Mouse (Mus musculus): ENCODE results near the gene Itgb6. TPM values are rescaled to one million over a fixed set of nuclear protein-coding genes. Genes with fewer than 3 reads are reported as not detected.

Gene Itgb6
- polyA plus RNA-seq, 1 experiment from 2014 or later, result 1.9 TPM

GRCm38 (mm10) chr2:60642606-60643005, 79.8 kb downstream of the Itgb6 start:
- Histone ChIP-seq H3K4me1 (replicated peaks) (peaks cover 1% of the 10 kb centered on the region), H3K4me3 (replicated peaks) (no peak overlapping the region), H3K9me3 (no peaks in the 10 kb centered on the region), H3K9ac (replicated peaks) (no peak overlapping the region), H3K36me3 (no peaks in the 10 kb centered on the region), H3K27ac (no peak overlapping the region), H3K4me2 (no peak overlapping the region), H3K27me3 (no peaks in the 10 kb centered on the region)
- no peak for ATAC-seq (ENCODE audit: insufficient number of reproducible peaks, insufficient read depth, low FRiP score, low TSS enrichment, low read depth)
- 90% methylated on average over 7 of the region's 7 CpGs for WGBS

DNA sequence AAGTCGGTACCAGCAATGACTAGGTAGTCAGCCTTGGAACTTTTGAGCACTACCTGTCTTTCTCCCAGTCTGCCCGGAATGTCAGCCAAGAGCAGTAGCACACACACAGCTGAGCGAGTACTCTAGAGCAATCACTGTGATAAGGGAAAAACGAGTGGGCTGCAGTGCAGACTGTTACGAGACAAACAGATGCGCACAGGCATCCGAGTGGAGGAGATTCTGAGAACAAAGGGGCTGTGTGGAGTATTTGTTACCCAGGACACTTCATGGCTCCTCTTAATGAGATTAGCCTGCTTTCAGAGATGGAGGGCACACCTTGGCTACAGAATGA, 82.1 kb downstream of the Itgb6 start:
- 60% methylated on average over 7 of the region's 7 CpGs for WGBS
- no peak overlapping the region for H3K27ac ChIP-seq
- no peak overlapping the region for H3K9ac ChIP-seq (replicated peaks)
- no peak for ATAC-seq (ENCODE audit: insufficient number of reproducible peaks, insufficient read depth, low FRiP score, low TSS enrichment, low read depth)
- H3K4me3 ChIP-seq (replicated peaks), result no peak overlapping the region
- H3K4me1 ChIP-seq (replicated peaks), result peaks cover 4% of the 10 kb centered on the region; the same call in 1 of the 2 replicates
- no peaks in the 10 kb centered on the region for H3K27me3 ChIP-seq
- no peaks in the 10 kb centered on the region for H3K36me3 ChIP-seq
- H3K4me2 ChIP-seq, result no peak overlapping the region
- H3K9me3 ChIP-seq, result no peaks in the 10 kb centered on the region

DNA sequence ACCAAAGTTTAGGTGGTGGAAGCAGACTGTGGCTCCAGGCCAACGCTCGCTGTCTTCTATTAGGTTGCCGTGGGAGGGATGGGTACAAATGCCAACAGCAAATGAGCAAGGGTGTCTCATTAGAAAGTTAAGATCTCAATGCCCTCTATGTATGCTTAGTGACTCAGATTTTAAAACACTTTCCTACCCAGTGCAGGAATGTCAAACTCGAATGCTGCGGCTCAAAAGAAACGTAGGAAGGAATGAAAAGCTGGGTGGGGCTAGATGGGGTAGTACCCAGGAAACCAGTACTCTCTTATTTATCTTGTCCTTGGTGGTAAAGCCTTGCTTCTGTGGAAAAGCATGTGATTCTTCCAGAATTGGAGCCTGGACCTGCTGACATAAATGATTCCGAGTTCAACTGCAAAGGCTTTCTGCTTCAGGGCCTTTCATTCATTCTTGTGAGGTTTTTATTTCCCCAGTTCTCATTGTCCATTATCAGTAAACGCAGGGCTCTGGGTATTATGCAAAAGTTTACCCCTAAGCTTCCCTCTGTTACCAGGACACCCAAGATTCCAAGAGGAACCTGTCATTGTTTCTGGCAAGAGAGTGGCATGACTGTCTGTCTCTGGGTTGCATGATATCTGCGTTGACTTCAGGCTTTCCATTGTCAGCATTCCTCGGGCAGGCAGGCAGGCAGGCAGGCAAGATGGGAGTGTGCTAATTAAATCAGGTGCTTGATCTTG, 82.7 kb downstream of the Itgb6 start:
- no peak overlapping the region for H3K4me2 ChIP-seq
- WGBS, result 83% methylated on average over 10 of the region's 10 CpGs

GRCm38 (mm10) chr2:60636910-60637761, 85.3 kb downstream of the Itgb6 start:
- Histone ChIP-seq H3K9me3 (no peaks in the 10 kb centered on the region), H3K36me3 (no peaks in the 10 kb centered on the region), H3K27ac (no peak overlapping the region), H3K4me1 (replicated peaks) (peaks cover 4% of the 10 kb centered on the region; the same call in 1 of the 2 replicates), H3K9ac (replicated peaks) (no peak overlapping the region), H3K4me3 (replicated peaks) (no peak overlapping the region), H3K27me3 (no peaks in the 10 kb centered on the region), H3K4me2 (no peak overlapping the region)
- WGBS, result 52% methylated on average over 20 of the region's 20 CpGs
- ATAC-seq (ENCODE audit: insufficient number of reproducible peaks, insufficient read depth, low FRiP score, low TSS enrichment, low read depth), result no peak

More for the DNA sequence above, 82.7 kb downstream of the Itgb6 start:
- no peak for ATAC-seq (ENCODE audit: insufficient number of reproducible peaks, insufficient read depth, low FRiP score, low TSS enrichment, low read depth)
- Histone ChIP-seq H3K27me3 (no peaks in the 10 kb centered on the region), H3K9ac (replicated peaks) (no peak overlapping the region), H3K4me3 (replicated peaks) (no peak overlapping the region), H3K4me1 (replicated peaks) (peaks cover 4% of the 10 kb centered on the region; the same call in 1 of the 2 replicates), H3K9me3 (no peaks in the 10 kb centered on the region), H3K27ac (no peak overlapping the region), H3K36me3 (no peaks in the 10 kb centered on the region)

GRCm38 (mm10) chr2:60636481-60636880, 86.0 kb downstream of the Itgb6 start:
- Histone ChIP-seq H3K27ac (no peak overlapping the region), H3K9ac (replicated peaks) (no peak overlapping the region), H3K4me1 (replicated peaks) (peaks cover 4% of the 10 kb centered on the region; the same call in 1 of the 2 replicates), H3K9me3 (no peaks in the 10 kb centered on the region), H3K4me3 (replicated peaks) (no peak overlapping the region), H3K27me3 (no peaks in the 10 kb centered on the region), H3K36me3 (no peaks in the 10 kb centered on the region), H3K4me2 (no peak overlapping the region)
- 33% methylated on average over 3 of the region's 3 CpGs for WGBS
- no peak for ATAC-seq (ENCODE audit: insufficient number of reproducible peaks, insufficient read depth, low FRiP score, low TSS enrichment, low read depth)

GRCm38 (mm10) chr2:60636038-60636437, 86.4 kb downstream of the Itgb6 start:
- Histone ChIP-seq H3K4me1 (replicated peaks) (peaks cover 4% of the 10 kb centered on the region; the same call in 1 of the 2 replicates), H3K9me3 (no peaks in the 10 kb centered on the region), H3K27ac (no peak overlapping the region), H3K36me3 (no peaks in the 10 kb centered on the region), H3K4me2 (no peak overlapping the region), H3K9ac (replicated peaks) (no peak overlapping the region), H3K27me3 (no peaks in the 10 kb centered on the region), H3K4me3 (replicated peaks) (no peak overlapping the region)
- WGBS, result 58% methylated on average over 6 of the region's 6 CpGs
- peak; percentile 31; the same call in 1 of the 2 replicates for ATAC-seq (ENCODE audit: insufficient number of reproducible peaks, insufficient read depth, low FRiP score, low TSS enrichment, low read depth)

GRCm38 (mm10) chr2:60632791-60633190, 89.7 kb downstream of the Itgb6 start:
- no peak for ATAC-seq (ENCODE audit: insufficient number of reproducible peaks, insufficient read depth, low FRiP score, low TSS enrichment, low read depth)
- no peaks in the 10 kb centered on the region for H3K36me3 ChIP-seq
- WGBS, result 67% methylated on average over 2 of the region's 2 CpGs
- no peak overlapping the region for H3K4me3 ChIP-seq (replicated peaks)
- H3K4me2 ChIP-seq, result no peak overlapping the region
- no peaks in the 10 kb centered on the region for H3K9me3 ChIP-seq
- no peak overlapping the region for H3K9ac ChIP-seq (replicated peaks)
- peaks cover 4% of the 10 kb centered on the region; the same call in 1 of the 2 replicates for H3K4me1 ChIP-seq (replicated peaks)
- no peak overlapping the region for H3K27ac ChIP-seq
- H3K27me3 ChIP-seq, result no peaks in the 10 kb centered on the region

DNA sequence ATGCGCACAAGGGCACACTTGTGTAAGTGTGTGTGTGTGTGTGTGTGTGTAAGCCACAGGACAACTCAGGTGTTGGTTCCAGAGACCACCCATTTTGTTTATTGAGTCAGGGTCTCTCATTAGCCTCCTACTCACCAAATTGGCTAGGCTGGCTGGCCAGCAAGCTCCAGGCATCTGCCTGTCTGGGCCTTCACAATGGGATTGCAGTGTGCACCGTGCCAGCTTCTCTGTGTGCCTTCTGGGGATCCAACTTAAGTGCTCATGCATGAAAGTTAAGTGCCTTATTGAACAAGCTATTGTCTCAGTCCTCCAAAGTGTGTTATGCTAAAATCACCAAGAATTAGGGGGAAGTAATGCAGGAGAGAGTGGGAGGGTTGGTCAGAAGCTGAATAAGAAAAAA, 92.1 kb downstream of the Itgb6 start:
- no peak for ATAC-seq (ENCODE audit: insufficient number of reproducible peaks, insufficient read depth, low FRiP score, low TSS enrichment, low read depth)
- no peak overlapping the region for H3K4me2 ChIP-seq
- WGBS, result 76% methylated on average over 2 of the region's 2 CpGs
- H3K9ac ChIP-seq (replicated peaks), result no peak overlapping the region
- H3K4me3 ChIP-seq (replicated peaks), result no peak overlapping the region
- H3K27ac ChIP-seq, result no peak overlapping the region
- no peaks in the 10 kb centered on the region for H3K36me3 ChIP-seq
- no peaks in the 10 kb centered on the region for H3K4me1 ChIP-seq (replicated peaks)
- H3K27me3 ChIP-seq, result no peaks in the 10 kb centered on the region
- no peaks in the 10 kb centered on the region for H3K9me3 ChIP-seq

DNA sequence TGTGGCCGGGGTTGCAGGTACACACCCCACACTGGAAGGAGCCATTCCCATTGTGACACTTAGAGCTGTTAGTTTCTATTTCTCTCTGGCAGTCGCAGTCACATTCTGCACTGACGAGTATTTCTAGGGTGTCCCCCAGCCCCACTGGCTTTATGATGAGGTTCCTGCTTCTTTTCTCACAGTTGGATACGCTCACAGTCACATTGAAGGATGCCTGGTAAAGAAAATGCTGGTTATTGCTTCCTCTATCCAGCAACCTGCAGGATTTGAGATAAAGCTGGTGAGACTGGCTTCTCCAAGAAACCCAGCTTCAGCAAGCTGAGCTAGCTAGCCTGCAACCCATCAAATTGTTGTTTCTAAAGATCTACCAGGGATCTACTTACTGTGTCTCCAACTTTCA, 94.5 kb downstream of the Itgb6 start:
- H3K9me3 ChIP-seq, result no peaks in the 10 kb centered on the region
- H3K36me3 ChIP-seq, result no peaks in the 10 kb centered on the region
- no peak overlapping the region for H3K9ac ChIP-seq (replicated peaks)
- no peak overlapping the region for H3K27ac ChIP-seq
- no peak for ATAC-seq (ENCODE audit: insufficient number of reproducible peaks, insufficient read depth, low FRiP score, low TSS enrichment, low read depth)
- no peak overlapping the region for H3K4me3 ChIP-seq (replicated peaks)
- no peaks in the 10 kb centered on the region for H3K27me3 ChIP-seq
- 84% methylated on average over 4 of the region's 4 CpGs for WGBS
- no peak overlapping the region for H3K4me2 ChIP-seq
- no peaks in the 10 kb centered on the region for H3K4me1 ChIP-seq (replicated peaks)

GRCm38 (mm10) chr2:60627515-60627914, 94.9 kb downstream of the Itgb6 start:
- 84% methylated on average over 10 of the region's 10 CpGs for WGBS
- no peaks in the 10 kb centered on the region for H3K4me1 ChIP-seq (replicated peaks)

DNA sequence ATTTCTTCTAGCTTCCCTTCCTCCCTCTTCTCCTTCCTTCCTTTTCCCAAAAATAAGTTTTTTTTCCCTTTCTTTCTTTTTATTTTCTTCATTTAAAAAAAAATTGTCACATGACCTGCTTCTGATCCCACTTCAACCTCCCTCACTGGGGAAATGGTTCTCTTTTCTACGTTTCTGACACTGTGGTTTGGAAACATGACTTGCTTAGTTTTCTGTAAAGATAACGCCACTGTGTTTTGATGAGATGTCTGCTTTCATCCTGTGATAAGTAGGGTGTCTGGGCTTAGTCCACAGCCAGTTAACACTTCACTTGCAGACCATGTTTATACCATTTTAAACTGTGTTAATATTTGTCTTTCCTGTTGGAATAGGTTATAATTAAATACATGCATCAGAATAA, 96.7 kb downstream of the Itgb6 start:
- H3K27ac ChIP-seq, result no peak overlapping the region
- no peaks in the 10 kb centered on the region for H3K27me3 ChIP-seq
- H3K4me3 ChIP-seq (replicated peaks), result no peak overlapping the region
- 47% methylated on average over 2 of the region's 2 CpGs for WGBS
- H3K4me2 ChIP-seq, result no peak overlapping the region
- H3K36me3 ChIP-seq, result no peaks in the 10 kb centered on the region
- H3K4me1 ChIP-seq (replicated peaks), result no peaks in the 10 kb centered on the region
- no peak for ATAC-seq (ENCODE audit: insufficient number of reproducible peaks, insufficient read depth, low FRiP score, low TSS enrichment, low read depth)
- no peaks in the 10 kb centered on the region for H3K9me3 ChIP-seq
- no peak overlapping the region for H3K9ac ChIP-seq (replicated peaks)

More at GRCm38 (mm10) chr2:60627515-60627914, 94.9 kb downstream of the Itgb6 start:
- Histone ChIP-seq H3K27ac (no peak overlapping the region), H3K4me3 (replicated peaks) (no peak overlapping the region), H3K27me3 (no peaks in the 10 kb centered on the region), H3K4me2 (no peak overlapping the region), H3K36me3 (no peaks in the 10 kb centered on the region), H3K9ac (replicated peaks) (no peak overlapping the region), H3K9me3 (no peaks in the 10 kb centered on the region)
- ATAC-seq (ENCODE audit: insufficient number of reproducible peaks, insufficient read depth, low FRiP score, low TSS enrichment, low read depth), result no peak
